Mouse (Mus musculus) intestine, embryonic 16.5 days (tissue): ENCODE results near the gene Cisd1. TPM values are rescaled to one million over a fixed set of nuclear protein-coding genes. Genes with fewer than 3 reads are reported as not detected.

Experiments used
- ATAC-seq: fragments of 200-750 bp; cut with Nextera tagmentation; 2 replicates; pipeline ENCODE4 v1.8.0; 2017; ENCODE audit warnings: moderate TSS enrichment, moderate library complexity
- H3K27ac ChIP-seq: fragments of 300-500 bp; sonication (generic); 2 replicates; pipeline ENCODE4 v1.5.1; 2014; ENCODE audit warnings: mild to moderate bottlenecking, low read length
- H3K27me3 ChIP-seq: fragments of 300-500 bp; sonication (generic); replicated peaks from 2 replicates; pipeline ENCODE4 v1.6.1; 2014; ENCODE audit warnings: low read length, control low read depth, mixed read lengths; ENCODE audit not compliant: control insufficient read depth, insufficient read depth
- H3K36me3 ChIP-seq: fragments of 300-500 bp; sonication (generic); 2 replicates; pipeline ENCODE4 v1.6.1; 2014; ENCODE audit warnings: low read length, control low read depth; ENCODE audit not compliant: control insufficient read depth, insufficient read depth
- H3K4me1 ChIP-seq: fragments of 300-500 bp; sonication (generic); 2 replicates; pipeline ENCODE4 v1.6.1; 2014; ENCODE audit warnings: low read length, control low read depth, mixed read lengths; ENCODE audit not compliant: control insufficient read depth, insufficient read depth
- H3K4me2 ChIP-seq: fragments of 300-500 bp; sonication (generic); 2 replicates; pipeline ENCODE4 v1.6.1; 2014; ENCODE audit warnings: low read depth, low read length, control low read depth
- H3K4me3 ChIP-seq: fragments of 300-500 bp; sonication (generic); 2 replicates; pipeline ENCODE4 v1.5.1; 2014; ENCODE audit warnings: mild to moderate bottlenecking, low read length
- H3K9ac ChIP-seq: fragments of 300-500 bp; sonication (generic); 2 replicates; pipeline ENCODE4 v1.6.1; 2014; ENCODE audit warnings: low read depth, low read length
- H3K9me3 ChIP-seq: fragments of 300-500 bp; sonication (generic); 2 replicates; pipeline ENCODE4 v1.6.1; 2016; ENCODE audit warnings: low read length, control low read depth; ENCODE audit not compliant: control insufficient read depth
- WGBS: fragments of 180-500 bp; shearing (Covaris S2); extraction: QIAGEN DNeasy Blood & Tissue Kit; methylation state at CpG from one replicate; pipeline ENCODE4 v1.1.7; 2014; 5-methylcytosine and 5-hydroxymethylcytosine counted together
- polyA plus RNA-seq: library from polyadenylated mRNA; unstranded; fragments of >200 nt; fragmentation: Nextera tagmentation; extraction: Ambion mirVana; gene quantifications from 2 replicates; pipeline ENCODE4 v1.2.1, GENCODE M21; 2015

The Cisd1 gene
- polyA plus RNA-seq, 1 experiment from 2014 or later, result 134 TPM

DNA sequence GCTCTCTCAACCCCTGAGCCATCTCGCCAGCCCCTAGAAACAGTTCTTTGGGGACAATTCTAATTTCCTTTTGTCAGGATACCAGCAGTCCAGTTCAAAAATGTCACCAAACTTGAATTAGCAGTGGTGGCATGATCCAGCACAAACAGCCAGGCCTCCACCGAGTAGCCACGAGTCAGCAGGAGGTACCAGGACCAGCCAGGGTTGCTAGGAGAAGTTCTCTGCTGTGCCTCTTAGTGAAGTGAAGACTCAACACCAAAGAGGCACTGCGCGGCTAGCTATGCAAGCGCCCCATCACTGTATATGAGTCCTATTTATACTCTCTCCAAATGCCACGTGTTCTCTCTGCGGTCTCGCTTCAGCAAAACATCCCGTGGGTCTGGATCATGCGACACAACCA, 28.7 kb downstream of the Cisd1 start:
- Histone ChIP-seq H3K9ac (no peak overlapping the region), H3K4me2 (no peak overlapping the region), H3K9me3 (no peaks in the 10 kb centered on the region), H3K4me1 (no peaks in the 10 kb centered on the region), H3K27me3 (no peaks in the 10 kb centered on the region), H3K36me3 (no peaks in the 10 kb centered on the region), H3K4me3 (no peak overlapping the region), H3K27ac (no peak overlapping the region)
- ATAC-seq, result no peak
- WGBS, result 73% methylated on average over 11 of the region's 11 CpGs

DNA sequence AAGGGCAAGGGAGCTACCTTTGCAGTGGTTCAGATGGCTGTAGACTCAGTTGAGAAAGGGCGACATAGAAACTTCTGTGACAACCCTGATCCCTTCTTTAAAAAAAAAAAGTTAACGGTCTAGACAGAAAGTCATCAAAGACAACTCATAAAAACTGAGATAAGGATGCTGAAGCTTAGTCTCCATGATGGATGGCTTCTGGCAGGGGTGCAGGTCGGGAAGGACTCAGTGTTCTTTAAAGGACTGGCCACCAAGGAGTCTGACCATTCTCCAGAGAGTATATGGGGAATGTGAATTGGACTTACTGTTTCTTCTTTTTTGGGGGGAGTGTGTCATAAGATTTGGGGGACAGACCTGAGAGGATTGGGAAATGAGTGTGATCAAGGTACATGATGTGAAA, 30.2 kb downstream of the Cisd1 start:
- no peaks in the 10 kb centered on the region for H3K27me3 ChIP-seq
- WGBS, result 64% methylated on average over 3 of the region's 3 CpGs
- no peak for ATAC-seq
- no peaks in the 10 kb centered on the region for H3K36me3 ChIP-seq
- no peak overlapping the region for H3K27ac ChIP-seq
- H3K4me3 ChIP-seq, result no peak overlapping the region
- no peaks in the 10 kb centered on the region for H3K9me3 ChIP-seq
- H3K9ac ChIP-seq, result no peak overlapping the region
- H3K4me2 ChIP-seq, result no peak overlapping the region
- no peaks in the 10 kb centered on the region for H3K4me1 ChIP-seq

DNA sequence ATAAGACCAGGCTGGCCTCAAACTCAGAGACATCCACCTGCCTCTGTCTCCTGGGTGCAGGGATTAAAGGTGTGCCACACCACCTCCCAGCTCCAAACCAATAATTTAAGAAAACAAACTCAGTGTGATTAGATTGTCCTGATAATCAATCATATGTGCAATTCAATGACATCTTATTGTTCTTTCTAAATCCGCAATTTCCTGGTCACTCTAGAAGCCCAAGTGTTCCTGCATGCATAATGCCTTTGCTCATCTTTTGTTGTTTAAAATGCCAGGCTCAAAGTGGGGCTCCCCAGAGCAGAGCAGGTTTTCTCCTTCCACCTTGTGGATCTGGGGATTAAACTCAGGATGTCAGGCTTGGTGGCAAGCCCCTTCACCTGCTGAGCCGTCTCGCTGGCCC, 34.5 kb downstream of the Cisd1 start:
- WGBS, result 58% methylated on average over 3 of the region's 3 CpGs
- no peak for ATAC-seq
- no peak overlapping the region for H3K4me3 ChIP-seq

DNA sequence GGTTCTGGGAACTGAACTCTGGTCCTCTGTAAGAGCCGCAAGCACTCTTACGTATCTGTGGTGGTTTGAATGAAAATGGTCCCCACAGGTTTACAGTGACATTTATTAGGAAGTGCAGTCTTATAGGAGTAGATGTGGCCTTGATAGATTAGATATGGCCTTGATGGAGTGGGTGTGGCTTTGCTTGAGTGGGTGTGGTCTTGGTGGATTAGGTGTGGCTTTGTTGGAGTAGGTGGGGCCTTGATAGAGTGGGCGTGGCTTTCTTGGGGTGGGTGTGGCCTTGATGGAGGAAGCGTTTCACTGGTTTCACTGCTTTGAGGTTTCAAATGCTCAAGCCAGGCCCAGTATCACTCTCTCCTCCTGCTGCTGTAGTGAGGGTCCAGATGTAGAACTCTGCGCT, 36.6 kb downstream of the Cisd1 start:
- Histone ChIP-seq H3K4me3 (no peak overlapping the region), H3K4me1 (0 out of 2 replicates have a peak, but pooled peaks cover 2% of the 10 kb centered on the region), H3K36me3 (no peaks in the 10 kb centered on the region), H3K4me2 (no peak overlapping the region), H3K27me3 (no peaks in the 10 kb centered on the region), H3K9ac (no peak overlapping the region), H3K9me3 (no peaks in the 10 kb centered on the region), H3K27ac (no peak overlapping the region)
- ATAC-seq, result no peak
- 91% methylated on average over 5 of the region's 5 CpGs for WGBS

More for the DNA sequence above, 34.5 kb downstream of the Cisd1 start:
- Histone ChIP-seq H3K27ac (no peak overlapping the region), H3K4me1 (0 out of 2 replicates have a peak, but pooled peaks cover 2% of the 10 kb centered on the region), H3K4me2 (no peak overlapping the region), H3K9me3 (no peaks in the 10 kb centered on the region), H3K36me3 (no peaks in the 10 kb centered on the region), H3K27me3 (no peaks in the 10 kb centered on the region), H3K9ac (no peak overlapping the region)

DNA sequence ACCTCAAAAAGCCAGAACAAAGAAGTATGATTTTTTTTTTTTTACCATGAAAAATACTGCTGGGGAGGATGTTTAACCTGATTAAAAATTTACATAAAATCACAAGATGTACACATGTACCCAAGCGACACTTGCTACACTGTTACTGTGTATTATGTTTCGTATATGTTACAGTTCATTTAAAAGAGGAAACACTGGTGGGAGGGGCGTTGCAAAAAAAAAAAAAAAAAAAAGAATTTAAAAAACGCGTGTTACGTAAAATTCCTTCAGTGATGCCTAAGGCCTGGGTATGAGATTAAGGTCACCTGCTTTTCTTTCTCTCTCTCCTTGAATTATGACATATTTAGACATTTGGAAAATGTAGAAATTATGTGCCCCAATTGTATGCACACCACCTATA, 38.0 kb downstream of the Cisd1 start:
- ATAC-seq, result no peak
- H3K9ac ChIP-seq, result no peak overlapping the region
- no peak overlapping the region for H3K4me2 ChIP-seq
- H3K36me3 ChIP-seq, result no peaks in the 10 kb centered on the region
- no peak overlapping the region for H3K4me3 ChIP-seq
- no peaks in the 10 kb centered on the region for H3K27me3 ChIP-seq
- H3K27ac ChIP-seq, result no peak overlapping the region
- H3K4me1 ChIP-seq, result 0 out of 2 replicates have a peak, but pooled peaks cover 2% of the 10 kb centered on the region
- no peaks in the 10 kb centered on the region for H3K9me3 ChIP-seq
- 73% methylated on average over 6 of the region's 6 CpGs for WGBS

DNA sequence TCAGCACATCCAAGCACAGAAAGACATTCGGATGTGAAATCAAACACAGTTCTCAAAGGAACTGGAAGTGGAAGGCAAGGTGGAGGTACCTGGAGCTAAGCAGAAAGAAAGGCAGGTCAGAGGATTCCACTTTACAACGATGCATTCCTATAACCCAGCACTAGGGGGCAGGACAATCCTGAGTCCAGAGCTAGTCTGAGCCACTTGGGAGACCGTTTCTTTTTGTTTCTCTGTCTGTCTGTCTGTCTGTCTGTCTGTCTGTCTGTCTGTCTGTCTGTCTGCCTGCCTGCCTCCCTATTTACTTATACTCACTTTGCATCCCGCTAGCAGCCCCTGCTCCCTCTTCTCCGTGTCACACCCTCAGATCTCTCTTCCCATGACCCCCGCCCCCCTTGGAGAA, 38.6 kb downstream of the Cisd1 start:
- 21% methylated on average over 6 of the region's 6 CpGs for WGBS
- ATAC-seq, result no peak; the same call in 1 of the 2 replicates
- peak overlapping the region; percentile 14 for H3K4me3 ChIP-seq

DNA sequence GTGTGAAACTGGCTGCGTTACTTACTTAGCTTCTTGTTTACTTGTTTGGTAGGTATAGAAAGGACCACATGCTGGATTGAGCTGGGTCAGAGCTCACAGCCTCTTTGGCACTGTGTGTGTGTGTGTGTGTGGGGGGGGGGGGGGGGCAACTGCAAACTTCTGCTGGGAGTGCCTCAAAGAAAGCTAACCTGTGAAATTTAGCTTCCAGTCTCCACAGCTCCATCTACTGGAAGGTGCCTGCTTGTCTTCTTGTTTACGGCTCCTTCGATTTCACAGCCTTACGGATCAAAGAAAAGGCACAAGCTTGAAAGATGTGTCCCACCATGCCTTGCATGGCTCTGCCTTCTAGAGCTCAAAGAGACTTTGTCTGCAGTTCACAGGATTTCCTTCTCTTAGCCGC, 42.3 kb downstream of the Cisd1 start:
- Histone ChIP-seq H3K27me3 (no peaks in the 10 kb centered on the region), H3K4me3 (no peak overlapping the region), H3K9ac (no peak overlapping the region), H3K4me2 (no peak overlapping the region), H3K27ac (no peak overlapping the region), H3K4me1 (0 out of 2 replicates have a peak, but pooled peaks cover 2% of the 10 kb centered on the region), H3K36me3 (no peaks in the 10 kb centered on the region), H3K9me3 (no peaks in the 10 kb centered on the region)
- ATAC-seq, result no peak
- WGBS, result 24% methylated on average over 5 of the region's 5 CpGs

More for the DNA sequence above, 38.6 kb downstream of the Cisd1 start:
- Histone ChIP-seq H3K27me3 (no peaks in the 10 kb centered on the region), H3K9ac (no peak overlapping the region), H3K4me2 (no peak overlapping the region), H3K36me3 (no peaks in the 10 kb centered on the region), H3K27ac (no peak overlapping the region), H3K9me3 (no peaks in the 10 kb centered on the region), H3K4me1 (0 out of 2 replicates have a peak, but pooled peaks cover 2% of the 10 kb centered on the region)

DNA sequence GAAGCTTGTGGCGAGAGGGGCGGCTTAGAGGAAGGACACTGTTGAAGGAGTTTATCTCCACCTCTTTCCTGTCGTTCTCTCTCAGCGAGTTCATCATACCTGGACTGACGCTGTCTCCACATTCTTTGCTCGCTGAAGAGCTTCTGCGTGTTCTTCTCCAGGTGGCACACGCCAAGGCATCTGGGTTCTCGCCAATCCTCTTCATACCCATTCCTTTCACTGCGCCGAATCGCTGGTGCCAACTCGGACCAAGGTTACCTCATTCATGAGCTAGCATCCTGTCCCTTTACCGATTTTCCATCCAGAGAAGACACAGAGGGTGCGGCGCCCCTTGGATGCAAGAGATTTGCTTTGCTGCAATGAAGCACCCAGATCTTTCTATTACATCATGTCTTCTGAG, 44.6 kb downstream of the Cisd1 start:
- no peak overlapping the region for H3K4me2 ChIP-seq
- WGBS, result 74% methylated on average over 16 of the region's 16 CpGs
- no peaks in the 10 kb centered on the region for H3K9me3 ChIP-seq
- ATAC-seq, result no peak
- H3K4me1 ChIP-seq, result no peaks in the 10 kb centered on the region
- H3K9ac ChIP-seq, result no peak overlapping the region
- no peaks in the 10 kb centered on the region for H3K36me3 ChIP-seq
- H3K27ac ChIP-seq, result no peak overlapping the region
- H3K4me3 ChIP-seq, result no peak overlapping the region
- no peaks in the 10 kb centered on the region for H3K27me3 ChIP-seq

DNA sequence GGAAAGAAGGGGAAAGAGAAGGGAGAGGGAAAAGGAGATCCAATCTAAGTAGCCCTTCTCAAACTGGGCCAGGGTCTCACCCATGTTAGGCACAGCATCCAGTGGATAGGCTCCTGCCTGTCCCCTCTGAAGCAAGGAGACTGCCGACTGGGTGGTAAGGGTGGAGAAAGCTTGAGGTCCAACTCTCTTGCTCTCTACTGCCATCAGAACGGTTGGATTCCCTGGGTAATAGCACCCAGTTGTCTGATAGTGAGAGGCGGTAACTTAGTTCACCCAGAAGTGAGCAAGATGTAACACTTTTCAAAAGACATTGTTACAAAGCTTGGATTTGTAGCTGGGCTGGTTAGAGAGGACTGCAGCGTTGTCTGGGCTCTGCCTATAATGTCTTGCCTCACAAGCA, 51.5 kb downstream of the Cisd1 start:
- Histone ChIP-seq H3K9ac (no peak overlapping the region), H3K27ac (no peak overlapping the region), H3K9me3 (no peaks in the 10 kb centered on the region), H3K27me3 (no peaks in the 10 kb centered on the region), H3K4me2 (no peak overlapping the region), H3K4me3 (no peak overlapping the region), H3K4me1 (peaks cover 11% of the 10 kb centered on the region), H3K36me3 (no peaks in the 10 kb centered on the region)
- no peak for ATAC-seq
- 53% methylated on average over 4 of the region's 4 CpGs for WGBS

DNA sequence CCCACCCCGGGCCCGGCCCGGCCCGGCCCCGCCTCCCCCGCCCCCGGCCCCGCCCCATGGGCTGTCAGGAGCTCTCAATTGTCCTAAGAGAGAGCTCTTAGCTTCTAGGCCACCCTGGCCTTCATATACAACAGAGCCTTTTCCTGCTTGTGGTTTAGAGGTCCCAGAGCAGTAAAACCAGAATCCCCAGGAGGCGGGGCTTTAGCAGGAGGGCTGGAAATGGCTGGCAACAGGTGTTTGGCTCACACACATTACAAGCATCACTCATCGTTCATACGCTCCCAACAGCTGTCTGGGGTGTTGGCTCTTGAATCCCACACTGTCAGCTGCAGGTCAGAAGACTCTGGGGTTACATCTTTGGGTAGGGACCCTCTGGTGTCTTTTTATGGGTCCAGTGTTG, 52.5 kb downstream of the Cisd1 start:
- 0 out of 2 replicates have a peak overlapping the region, but pooled peaks have one; percentile 14 for H3K27ac ChIP-seq
- H3K27me3 ChIP-seq, result no peaks in the 10 kb centered on the region
- H3K4me3 ChIP-seq, result no peak overlapping the region
- H3K9me3 ChIP-seq, result no peaks in the 10 kb centered on the region
- 0 out of 2 replicates have a peak overlapping the region, but pooled peaks have one; percentile 26 for H3K4me2 ChIP-seq
- H3K9ac ChIP-seq, result no peak overlapping the region
- 4% methylated on average over 11 of the region's 11 CpGs for WGBS
- H3K36me3 ChIP-seq, result no peaks in the 10 kb centered on the region
- ATAC-seq, result peak; percentile 82
- H3K4me1 ChIP-seq, result peaks cover 11% of the 10 kb centered on the region
